21 mouse cellular contexts compared by ENCODE assay signal in genomic region chr4:65701848-65702247, GRCm38 (mm10).
DNase-seq lines count a peak whose midpoint lies in the region; ATAC-seq and TF ChIP-seq lines count a peak whose summit lies in the region.
"Had no signal": no experiment of that assay in that cellular context is flagged by ENCODE, and none has a peak within 500 bp of the region (broad histone marks: within the 10 kb centered on the region; RNA-seq: fewer than 3 reads in every experiment).

No protein-coding gene starts in this region.

- no peak overlapping the region for H3K27ac ChIP-seq in hindbrain, embryonic 16.5 days (ENCODE audit: low read depth, low read length)
- H3K27ac ChIP-seq in hindbrain, embryonic 12.5 days: no peak overlapping the region
- no peak overlapping the region for H3K27ac ChIP-seq in hindbrain, postnatal 0 days
- H3K27ac ChIP-seq: embryonic facial prominence, embryonic 10.5 days; forebrain, embryonic 13.5 days; heart, adult 2 months; heart, embryonic 15.5 days had no signal

- H3K9ac ChIP-seq in hindbrain, embryonic 16.5 days (ENCODE audit: low read depth, low read length): no peak overlapping the region
- H3K9ac ChIP-seq in hindbrain, embryonic 12.5 days: no peak overlapping the region
- no peak overlapping the region for H3K9ac ChIP-seq in hindbrain, postnatal 0 days (replicated peaks; ENCODE audit: low read length)
- H3K9ac ChIP-seq: forebrain, embryonic 13.5 days; forebrain, postnatal 0 days; heart, embryonic 15.5 days had no signal

- peaks cover 2% of the 10 kb centered on the region; the same call in 1 of the 2 replicates for H3K4me1 ChIP-seq in hindbrain, embryonic 16.5 days (ENCODE audit: control insufficient read depth, insufficient read depth, low read depth, low read length)
- peaks cover 11% of the 10 kb centered on the region; the same call in 1 of the 2 replicates for H3K4me1 ChIP-seq in hindbrain, embryonic 12.5 days
- H3K4me1 ChIP-seq in hindbrain, postnatal 0 days (ENCODE audit: insufficient read depth, low read length): no peaks in the 10 kb centered on the region
- H3K4me1 ChIP-seq: embryonic facial prominence, embryonic 10.5 days; heart, embryonic 15.5 days had no signal

- DNase-seq in cerebellum, adult 9-10 months: peak; percentile 63
- no peak for DNase-seq in cerebellum, adult 11-12 months
- DNase-seq in brain, adult 2 months (ENCODE audit: low read depth, low spot score): peak; percentile 80
- DNase-seq in hindbrain, postnatal 0 days (ENCODE audit: low spot score): peak; percentile 53
- DNase-seq: adrenal gland, postnatal 14 days; cerebellum, adult 8-10 months; forebrain, postnatal 0 days; gastrocnemius, postnatal 14 days; heart, adult 2 months; heart, postnatal 14 days had no signal

- no peaks in the 10 kb centered on the region for H3K36me3 ChIP-seq in hindbrain, embryonic 16.5 days (ENCODE audit: control insufficient read depth, insufficient read depth, low read length)
- no peaks in the 10 kb centered on the region for H3K36me3 ChIP-seq in hindbrain, embryonic 12.5 days
- H3K36me3 ChIP-seq in hindbrain, postnatal 0 days (ENCODE audit: insufficient read depth, low read length): no peaks in the 10 kb centered on the region
- H3K36me3 ChIP-seq: embryonic facial prominence, embryonic 10.5 days; heart, embryonic 15.5 days had no signal

- H3K27me3 ChIP-seq in hindbrain, embryonic 16.5 days (replicated peaks; ENCODE audit: control insufficient read depth, insufficient read depth, low read length): no peaks in the 10 kb centered on the region
- no peaks in the 10 kb centered on the region for H3K27me3 ChIP-seq in hindbrain, embryonic 12.5 days
- no peaks in the 10 kb centered on the region for H3K27me3 ChIP-seq in hindbrain, postnatal 0 days (ENCODE audit: insufficient read depth, low read length)
- H3K27me3 ChIP-seq: CH12.LX; forebrain, embryonic 13.5 days; heart, embryonic 15.5 days; Patski had no signal

- TF ChIP-seq CTCF in hindbrain, postnatal 0 days (IDR thresholded peaks at IDR 0.05; ENCODE audit: low read depth): no peak

- H3K4me3 ChIP-seq in hindbrain, embryonic 16.5 days (ENCODE audit: low read length): no peak overlapping the region
- H3K4me3 ChIP-seq in hindbrain, embryonic 12.5 days: no peak overlapping the region
- H3K4me3 ChIP-seq in hindbrain, postnatal 0 days (ENCODE audit: low read length): no peak overlapping the region
- H3K4me3 ChIP-seq: embryonic facial prominence, embryonic 10.5 days; forebrain, embryonic 13.5 days; heart, adult 2 months; heart, embryonic 15.5 days had no signal

- 0 out of 2 replicates have a peak, but pooled peaks have one; percentile 27 for ATAC-seq in hindbrain, embryonic 16.5 days
- no peak for ATAC-seq in hindbrain, embryonic 12.5 days (ENCODE audit: low FRiP score)
- ATAC-seq in hindbrain, postnatal 0 days: peak; percentile 63; the same call in 1 of the 2 replicates
- ATAC-seq: activated CD4-positive, CD25-positive, alpha-beta regulatory T cell, adult 4 months; forebrain, embryonic 13.5 days; forebrain, postnatal 0 days; inflammation-experienced regulatory T-cells, adult 6 months; intestine, postnatal 0 days; Patski had no signal

- no peak overlapping the region for H3K4me2 ChIP-seq in hindbrain, embryonic 16.5 days (ENCODE audit: low read length)
- H3K4me2 ChIP-seq in hindbrain, embryonic 12.5 days (replicated peaks): no peak overlapping the region
- H3K4me2 ChIP-seq in hindbrain, postnatal 0 days (ENCODE audit: low read depth, low read length): no peak overlapping the region
- H3K4me2 ChIP-seq: forebrain, embryonic 13.5 days; heart, embryonic 11.5 days; heart, embryonic 15.5 days had no signal

- 56% methylated on average over 4 of the region's 4 CpGs for WGBS in hindbrain, embryonic 16.5 days
- 67% methylated on average over 4 of the region's 4 CpGs for WGBS in hindbrain, embryonic 12.5 days
- WGBS in hindbrain, postnatal 0 days: 49% methylated on average over 4 of the region's 4 CpGs

- H3K9me3 ChIP-seq in hindbrain, embryonic 16.5 days (ENCODE audit: control insufficient read depth, low read length): no peaks in the 10 kb centered on the region
- H3K9me3 ChIP-seq in hindbrain, embryonic 12.5 days (replicated peaks): no peaks in the 10 kb centered on the region
- H3K9me3 ChIP-seq in hindbrain, postnatal 0 days (ENCODE audit: low read length): no peaks in the 10 kb centered on the region
- H3K9me3 ChIP-seq: embryonic facial prominence, embryonic 10.5 days; forebrain, embryonic 13.5 days; heart, embryonic 15.5 days had no signal
